Mouse (Mus musculus): ENCODE data around the gene Kdm3a.

The Kdm3a gene

GRCm38 (mm10) chr6:71632829-71633662 lies at the start of gene Kdm3a:
TSS of gene Kdm3a (minus strand) at chr6:71632990.
- peak; percentile 99 for DNase-seq (ENCODE audit: low spot score)

- DNase-seq (ENCODE audit: low spot score): no peak
Measured at GRCm38 (mm10) chr6:71678891-71679290, 46.1 kb upstream of the Kdm3a start.

DNA sequence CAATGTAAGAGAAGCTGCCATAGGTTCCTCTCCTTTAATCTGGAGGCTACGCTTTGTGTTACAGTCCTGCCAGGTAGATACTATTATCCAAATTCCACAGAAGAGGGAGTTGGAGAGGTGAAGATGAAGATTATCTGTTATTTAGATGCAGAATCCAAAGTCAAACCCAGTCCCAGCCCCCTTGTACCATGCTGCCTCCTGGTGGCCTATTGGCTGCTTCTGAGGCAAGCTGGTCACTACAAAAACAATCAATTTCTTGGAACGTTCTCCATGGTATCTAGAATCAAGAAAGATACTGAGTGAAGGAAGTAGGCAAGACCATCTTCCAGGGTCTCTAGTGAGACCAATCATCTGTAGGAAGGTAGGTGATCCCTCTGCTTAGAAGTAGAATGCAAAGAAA lies 40.4 kb upstream of the Kdm3a start:
- DNase-seq (ENCODE audit: low spot score): no peak

GRCm38 (mm10) chr6:71664511-71664910 lies 31.7 kb upstream of the Kdm3a start:
- DNase-seq (ENCODE audit: low spot score): no peak

DNA sequence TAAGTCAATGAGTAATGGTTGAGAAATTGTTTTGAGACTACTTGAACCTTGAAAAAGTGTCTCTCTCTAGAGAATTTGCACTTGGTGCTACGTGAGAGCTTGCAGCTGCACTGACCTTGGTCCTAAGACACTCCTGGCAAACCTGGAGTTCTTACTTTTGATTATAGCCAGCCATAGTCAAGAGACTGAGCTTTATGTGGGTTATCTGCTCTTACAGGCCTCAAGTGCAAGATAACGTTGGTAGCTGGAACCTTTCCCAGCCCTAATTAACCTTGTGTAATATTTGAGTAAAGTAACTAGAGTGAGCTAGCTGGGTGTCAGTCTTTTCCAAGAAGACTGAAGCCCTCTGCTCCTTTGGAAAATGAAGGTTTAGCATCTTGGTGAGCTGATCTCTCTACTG lies 25.5 kb upstream of the Kdm3a start:
- no peak for DNase-seq (ENCODE audit: low spot score)

DNA sequence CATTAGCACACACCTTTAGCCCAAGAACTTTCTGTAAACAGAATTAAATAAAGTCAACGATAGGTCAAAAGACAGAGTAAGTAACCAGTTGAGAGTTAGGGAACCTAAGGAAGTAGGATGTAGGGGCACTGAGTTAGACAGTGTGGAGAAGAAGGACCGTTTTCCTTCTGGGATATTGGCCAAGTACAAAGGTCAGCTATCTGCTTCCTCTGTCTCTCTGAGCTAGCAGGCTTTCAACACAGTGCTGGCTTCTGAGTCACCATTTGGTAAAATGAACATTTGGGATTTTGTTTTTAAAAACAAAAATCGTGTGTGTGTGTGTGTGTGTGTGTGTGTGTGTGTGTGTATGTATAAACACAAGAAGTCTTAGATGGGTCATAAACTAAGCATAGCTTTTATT lies 23.0 kb upstream of the Kdm3a start:
- DNase-seq (ENCODE audit: low spot score): no peak

GRCm38 (mm10) chr6:71651868-71652267 lies 19.1 kb upstream of the Kdm3a start:
- DNase-seq (ENCODE audit: low spot score): no peak

DNA sequence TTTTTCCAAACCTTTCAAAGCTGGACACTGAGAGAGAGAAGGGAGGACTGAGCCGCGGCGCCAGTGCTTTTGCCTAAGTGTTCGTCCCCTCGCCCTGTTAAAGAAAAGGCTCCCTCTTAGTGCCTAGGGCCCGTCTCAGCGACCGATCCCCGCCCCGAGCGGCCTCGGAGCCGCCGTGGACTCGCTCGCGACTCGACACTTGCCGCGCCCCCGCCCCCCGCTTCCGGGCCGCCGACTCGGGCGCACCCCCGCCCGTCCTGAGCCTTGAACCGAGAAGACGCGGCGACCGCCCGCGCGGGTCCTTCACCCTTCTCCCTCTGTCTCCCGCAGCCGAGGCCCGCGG lies 333 bp downstream of the Kdm3a start:
- DNase-seq (ENCODE audit: low spot score): no peak

DNA sequence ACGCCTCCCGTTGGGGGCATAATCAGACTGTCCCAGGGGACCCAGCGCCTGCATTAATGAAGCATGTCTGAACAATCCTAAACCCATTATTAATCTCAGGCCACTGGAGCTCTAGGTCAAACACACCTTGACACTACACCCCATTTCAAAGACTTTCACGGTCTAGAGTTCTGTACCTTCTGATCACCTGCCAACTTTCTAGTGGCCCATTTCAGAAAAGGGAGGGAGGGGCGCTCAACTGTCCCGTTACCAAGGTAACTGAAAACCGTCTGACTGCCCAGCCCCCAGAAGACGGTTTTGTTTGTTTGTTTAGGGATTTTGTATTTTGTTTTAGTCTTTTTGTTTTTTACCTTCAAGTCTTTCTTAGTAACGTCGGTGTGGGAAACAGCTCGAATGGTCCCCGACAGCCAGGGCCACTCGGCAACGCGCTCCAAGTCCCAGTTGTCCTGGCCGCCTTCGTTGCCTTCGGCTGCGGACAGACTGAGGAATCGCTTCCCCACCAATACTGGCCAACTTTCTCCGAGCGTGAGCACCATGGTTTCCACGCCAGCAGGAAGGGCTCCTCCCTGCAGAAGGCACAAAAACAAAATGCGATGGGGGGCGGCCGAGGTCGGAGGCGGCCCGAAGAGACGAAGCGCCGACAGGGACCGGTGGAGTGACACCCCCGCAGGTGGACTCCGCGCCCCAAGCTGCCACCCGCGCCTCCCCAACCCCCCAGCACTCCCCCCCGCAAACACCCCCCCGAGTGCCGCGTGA lies 906 bp downstream of the Kdm3a start:
- peak; percentile 62 for DNase-seq (ENCODE audit: low spot score)

- no peak for DNase-seq (ENCODE audit: low spot score)
Measured at GRCm38 (mm10) chr6:71631196-71631595, 1.6 kb downstream of the Kdm3a start.

- no peak for DNase-seq (ENCODE audit: low spot score)
Measured at GRCm38 (mm10) chr6:71627325-71627724, 5.5 kb downstream of the Kdm3a start.

GRCm38 (mm10) chr6:71625984-71626383 lies 6.8 kb downstream of the Kdm3a start:
- DNase-seq (ENCODE audit: low spot score): no peak

- no peak for DNase-seq (ENCODE audit: low spot score)
Measured at GRCm38 (mm10) chr6:71624723-71625122, 8.1 kb downstream of the Kdm3a start.

- DNase-seq (ENCODE audit: low spot score): peak; percentile 61
Measured at GRCm38 (mm10) chr6:71621981-71622380, 10.8 kb downstream of the Kdm3a start.

GRCm38 (mm10) chr6:71621551-71621950 lies 11.2 kb downstream of the Kdm3a start:
- DNase-seq (ENCODE audit: low spot score): no peak

DNA sequence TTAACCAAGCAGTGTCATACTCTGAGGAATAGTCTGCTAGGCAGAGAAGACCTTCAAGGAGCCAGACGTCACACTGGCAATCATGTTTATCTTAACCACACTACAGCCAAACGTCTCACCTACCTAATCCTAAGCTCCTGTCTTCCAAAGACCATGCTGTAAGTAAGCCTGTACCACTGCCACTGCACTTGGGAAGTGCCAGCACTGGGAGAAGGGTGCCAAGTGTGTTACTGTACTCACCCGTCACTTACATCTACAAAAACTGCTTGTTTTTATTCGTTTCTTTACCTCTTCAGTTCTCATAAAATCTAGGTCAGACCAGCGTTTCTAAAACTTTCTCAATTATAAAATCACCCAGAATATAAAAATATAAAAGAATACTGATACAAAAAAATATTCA lies 15.8 kb downstream of the Kdm3a start:
- DNase-seq (ENCODE audit: low spot score): no peak

- no peak for DNase-seq (ENCODE audit: low spot score)
Measured at GRCm38 (mm10) chr6:71613225-71613624, 19.6 kb downstream of the Kdm3a start.

DNA sequence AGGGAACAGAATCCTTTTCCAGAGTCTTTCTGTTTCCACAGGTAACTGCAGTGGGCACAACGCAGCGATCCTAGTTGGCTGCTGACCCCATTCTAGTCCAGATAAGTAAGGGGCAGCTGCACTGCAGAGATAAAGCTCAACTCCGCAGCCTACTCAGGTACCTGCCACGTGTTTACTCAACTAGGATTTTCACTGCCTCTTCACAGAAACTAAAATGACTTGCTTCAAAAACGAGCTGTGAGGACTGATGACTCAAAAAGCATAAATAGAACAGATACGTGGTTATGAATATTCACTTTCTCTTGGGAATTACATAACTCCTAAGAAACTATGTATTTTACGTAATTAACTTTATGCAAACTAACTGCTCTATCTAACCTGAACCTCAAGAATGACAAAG lies 22.8 kb downstream of the Kdm3a start:
- no peak for DNase-seq (ENCODE audit: low spot score)

GRCm38 (mm10) chr6:71608994-71609393 lies 23.8 kb downstream of the Kdm3a start:
- DNase-seq (ENCODE audit: low spot score): no peak

- DNase-seq (ENCODE audit: low spot score): no peak
Measured at GRCm38 (mm10) chr6:71607756-71608155, 25.0 kb downstream of the Kdm3a start.

DNA sequence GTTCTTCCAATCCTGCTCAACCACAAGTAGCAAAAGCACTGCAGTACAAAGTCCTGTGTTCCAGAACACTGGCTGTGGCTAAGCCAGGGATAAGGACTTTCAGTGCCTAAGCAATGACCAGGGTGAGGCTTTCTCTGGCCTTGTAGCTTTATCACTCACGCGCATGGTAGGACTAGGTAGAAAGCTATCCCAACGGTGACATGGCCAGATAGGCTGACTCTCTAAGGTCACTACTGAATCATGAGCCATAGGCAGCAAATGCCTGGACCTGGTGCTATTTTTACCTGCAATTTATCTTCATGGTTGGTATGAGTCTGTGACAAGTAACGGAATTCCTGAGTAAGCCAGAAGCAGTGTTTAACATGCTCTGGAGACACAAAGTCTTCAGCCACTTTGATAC lies 42.6 kb downstream of the Kdm3a start:
- no peak for DNase-seq (ENCODE audit: low spot score)

- DNase-seq (ENCODE audit: low spot score): no peak
Measured at GRCm38 (mm10) chr6:71589401-71589800, 43.4 kb downstream of the Kdm3a start.

DNA sequence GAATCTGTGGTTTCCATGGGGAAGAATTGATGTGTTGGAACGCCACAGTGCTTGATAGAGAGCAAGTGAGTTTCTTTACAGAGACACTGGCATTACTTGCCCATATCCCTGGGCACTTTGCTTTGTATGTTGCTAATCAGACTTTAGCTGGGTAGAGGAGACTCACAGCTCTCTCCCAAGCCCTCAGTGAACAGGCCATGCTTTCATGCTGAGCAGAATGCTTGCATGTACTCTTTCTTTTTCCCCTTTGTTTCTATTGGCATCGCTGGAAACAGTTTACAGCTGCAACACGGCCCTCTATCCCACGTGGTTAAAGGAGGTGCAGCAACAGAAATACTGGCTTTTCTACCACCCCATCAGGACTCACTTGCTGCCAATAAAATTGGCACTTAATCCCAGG lies 49.6 kb downstream of the Kdm3a start:
- no peak for DNase-seq (ENCODE audit: low spot score)

DNA sequence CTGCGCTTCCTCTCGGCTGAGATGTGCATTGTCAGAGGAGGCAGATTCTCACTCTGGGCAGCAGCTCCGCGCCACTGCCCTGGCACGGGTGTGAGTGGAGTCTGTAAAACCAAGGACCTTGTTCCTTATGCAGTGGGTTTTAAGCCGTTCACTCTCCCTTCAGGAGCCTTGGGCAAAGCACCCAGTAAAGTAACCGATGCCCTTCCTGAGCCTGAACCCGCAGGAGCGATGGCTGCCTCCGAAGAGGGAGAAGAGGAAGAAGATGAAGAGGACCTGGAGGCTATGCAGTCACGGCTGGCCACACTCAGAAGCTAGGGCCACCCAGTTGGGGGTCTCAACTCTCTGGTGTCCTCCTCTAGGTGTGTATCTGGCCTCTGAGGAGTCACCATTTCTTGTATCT lies 53.3 kb downstream of the Kdm3a start:
- DNase-seq (ENCODE audit: low spot score): no peak

Data from testis, postnatal 14 days (tissue).